Mouse (Mus musculus): ENCODE results near the gene Il34. TPM values are rescaled to one million over a fixed set of nuclear protein-coding genes. Genes with fewer than 3 reads are reported as not detected.
A peak's percentile ranks its signal among the peaks of the same experiment; 100 is the strongest.

Gene Il34
- polyA plus RNA-seq, 1 experiment, result 40.4 TPM

DNA sequence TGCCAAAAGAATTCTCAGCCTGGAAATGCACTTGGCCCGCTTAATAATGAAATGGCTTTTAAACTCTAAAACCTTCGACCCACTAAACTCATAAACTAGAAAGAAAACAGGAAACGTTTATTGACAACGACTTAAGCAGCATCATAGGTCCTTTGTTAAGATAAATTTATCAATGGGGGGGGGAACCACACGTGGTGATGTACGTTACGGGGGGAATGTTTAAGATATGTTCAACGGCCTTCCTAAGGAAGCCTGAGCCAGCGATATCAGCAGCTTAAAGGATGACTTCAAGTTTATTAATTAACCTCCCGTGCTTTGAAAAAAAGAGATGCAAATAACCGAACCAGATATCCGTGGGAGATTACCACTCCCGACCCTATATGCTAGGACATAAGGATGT lies 55.5 kb downstream of the Il34 start:
- WGBS, result 28% methylated on average over 13 of the region's 13 CpGs
- no peak for DNase-seq
- no peak for TF ChIP-seq CTCF (IDR thresholded peaks at IDR 0.05; ENCODE audit: insufficient read depth, low read length)
- TF ChIP-seq POLR2A (IDR thresholded peaks at IDR 0.05; ENCODE audit: borderline replicate concordance, extremely low read depth, low read depth, low read length), result no peak
- Histone ChIP-seq H3K4me1 (ENCODE audit: control insufficient read depth, insufficient read depth, low read length) (no peaks in the 10 kb centered on the region), H3K4me3 (replicated peaks; ENCODE audit: extremely low read depth, low read depth, low read length) (no peak overlapping the region)

DNA sequence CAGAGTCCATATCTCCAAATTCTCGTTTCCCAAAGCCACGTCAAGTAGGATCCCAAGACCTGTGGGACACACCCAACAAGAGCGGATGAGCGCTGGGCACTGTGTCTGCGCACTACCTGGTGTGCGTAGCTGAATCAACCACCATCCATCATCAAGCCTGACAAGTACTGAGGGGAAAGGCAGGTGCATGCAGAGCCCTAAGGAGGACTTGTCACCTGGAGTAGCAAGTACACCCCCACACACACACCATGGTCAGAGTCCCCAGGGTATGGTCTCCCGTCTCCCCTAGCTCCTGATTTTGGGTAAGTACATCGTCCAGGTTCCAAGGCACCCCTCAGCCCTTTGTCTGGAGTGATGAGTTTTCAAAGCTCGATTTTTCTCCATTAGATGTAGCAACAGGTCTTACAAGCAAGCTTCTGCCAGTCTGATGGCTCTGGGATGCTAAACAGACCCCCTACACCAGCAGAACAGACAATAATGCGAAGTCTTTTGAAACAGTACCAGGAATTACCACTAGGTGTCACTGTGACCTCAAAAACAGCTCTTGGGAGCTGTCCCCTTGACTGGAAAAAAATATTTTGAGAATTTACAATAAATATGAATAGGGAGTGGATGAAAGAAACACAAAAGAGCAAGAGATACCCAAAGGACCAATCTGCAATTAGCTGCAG lies 56.1 kb downstream of the Il34 start:
- no peak for DNase-seq
- WGBS, result 56% methylated on average over 10 of the region's 10 CpGs
- TF ChIP-seq POLR2A (IDR thresholded peaks at IDR 0.05; ENCODE audit: borderline replicate concordance, extremely low read depth, low read depth, low read length), result no peak
- TF ChIP-seq CTCF (IDR thresholded peaks at IDR 0.05; ENCODE audit: insufficient read depth, low read length), result 0 out of 2 replicates have a peak, but pooled peaks have one; percentile 17
- no peaks in the 10 kb centered on the region for H3K4me1 ChIP-seq (ENCODE audit: control insufficient read depth, insufficient read depth, low read length)
- H3K4me3 ChIP-seq (replicated peaks; ENCODE audit: extremely low read depth, low read depth, low read length), result no peak overlapping the region

DNA sequence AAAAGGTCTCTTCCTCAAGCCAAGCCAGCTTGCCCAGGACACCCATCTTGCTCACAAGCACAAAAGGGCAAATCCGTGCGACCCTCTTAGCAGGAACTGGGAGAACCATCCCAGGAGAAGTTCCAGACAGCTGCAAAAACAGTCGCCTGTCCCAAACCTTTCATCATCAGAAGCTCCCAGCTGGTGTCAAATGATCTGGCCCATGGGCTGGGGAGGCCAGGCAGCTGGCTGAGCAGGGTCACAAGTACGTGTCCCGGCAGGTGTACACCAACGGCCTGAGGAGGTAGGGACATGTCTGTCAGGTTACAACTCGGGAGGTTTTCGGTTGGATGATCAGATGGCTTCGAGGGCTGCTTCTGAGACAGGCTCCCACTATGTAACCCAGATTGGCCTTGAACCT lies 59.1 kb downstream of the Il34 start:
- Histone ChIP-seq H3K4me3 (replicated peaks; ENCODE audit: extremely low read depth, low read depth, low read length) (no peak overlapping the region), H3K4me1 (ENCODE audit: control insufficient read depth, insufficient read depth, low read length) (no peaks in the 10 kb centered on the region)
- WGBS, result 58% methylated on average over 9 of the region's 9 CpGs
- no peak for TF ChIP-seq CTCF (IDR thresholded peaks at IDR 0.05; ENCODE audit: insufficient read depth, low read length)
- no peak for TF ChIP-seq POLR2A (IDR thresholded peaks at IDR 0.05; ENCODE audit: borderline replicate concordance, extremely low read depth, low read depth, low read length)
- DNase-seq, result no peak

DNA sequence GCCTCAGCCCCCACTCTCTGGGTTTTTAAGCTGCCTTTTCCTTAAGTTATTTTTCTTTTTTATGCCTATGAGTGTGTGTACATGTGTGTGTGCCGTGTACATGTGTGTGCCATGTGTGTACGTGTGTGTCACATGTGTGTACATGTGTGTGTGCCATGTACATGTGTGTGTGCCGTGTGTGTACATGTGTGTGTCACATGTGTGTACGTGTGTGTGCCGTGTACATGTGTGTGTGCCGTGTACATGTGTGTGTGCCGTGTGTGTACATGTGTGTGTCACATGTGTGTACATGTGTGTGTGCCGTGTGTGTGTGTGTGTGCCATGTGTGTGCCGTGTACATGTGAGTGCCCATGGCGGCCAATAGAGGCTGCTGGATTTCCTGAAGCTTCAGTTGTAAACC lies 60.6 kb downstream of the Il34 start:
- DNase-seq, result no peak
- 92% methylated on average over 10 of the region's 10 CpGs for WGBS
- Histone ChIP-seq H3K4me3 (replicated peaks; ENCODE audit: extremely low read depth, low read depth, low read length) (no peak overlapping the region), H3K4me1 (ENCODE audit: control insufficient read depth, insufficient read depth, low read length) (no peaks in the 10 kb centered on the region)
- TF ChIP-seq CTCF (IDR thresholded peaks at IDR 0.05; ENCODE audit: insufficient read depth, low read length) (no peak), POLR2A (IDR thresholded peaks at IDR 0.05; ENCODE audit: borderline replicate concordance, extremely low read depth, low read depth, low read length) (no peak)

DNA sequence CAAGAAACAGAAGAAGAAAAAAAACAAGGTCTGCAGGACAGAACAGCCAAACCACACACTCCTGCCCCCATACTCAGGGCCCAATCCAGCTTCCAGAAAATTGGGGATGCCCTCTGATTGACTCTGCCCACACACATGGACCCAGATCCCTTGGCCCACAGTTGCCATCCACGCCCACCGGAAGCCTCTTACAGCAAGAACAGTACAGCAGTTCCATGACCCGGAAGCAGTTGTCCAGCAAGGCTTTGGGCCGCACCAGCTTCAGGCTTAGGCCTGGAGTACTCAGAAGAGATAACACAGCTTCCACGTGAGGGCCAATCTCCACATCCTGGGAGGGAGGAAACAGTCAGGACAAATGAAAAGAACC lies 63.3 kb downstream of the Il34 start:
- WGBS, result 85% methylated on average over 5 of the region's 5 CpGs
- Histone ChIP-seq H3K4me3 (replicated peaks; ENCODE audit: extremely low read depth, low read depth, low read length) (no peak overlapping the region), H3K4me1 (ENCODE audit: control insufficient read depth, insufficient read depth, low read length) (no peaks in the 10 kb centered on the region)
- no peak for DNase-seq
- TF ChIP-seq CTCF (IDR thresholded peaks at IDR 0.05; ENCODE audit: insufficient read depth, low read length), result no peak
- TF ChIP-seq POLR2A (IDR thresholded peaks at IDR 0.05; ENCODE audit: borderline replicate concordance, extremely low read depth, low read depth, low read length), result no peak

DNA sequence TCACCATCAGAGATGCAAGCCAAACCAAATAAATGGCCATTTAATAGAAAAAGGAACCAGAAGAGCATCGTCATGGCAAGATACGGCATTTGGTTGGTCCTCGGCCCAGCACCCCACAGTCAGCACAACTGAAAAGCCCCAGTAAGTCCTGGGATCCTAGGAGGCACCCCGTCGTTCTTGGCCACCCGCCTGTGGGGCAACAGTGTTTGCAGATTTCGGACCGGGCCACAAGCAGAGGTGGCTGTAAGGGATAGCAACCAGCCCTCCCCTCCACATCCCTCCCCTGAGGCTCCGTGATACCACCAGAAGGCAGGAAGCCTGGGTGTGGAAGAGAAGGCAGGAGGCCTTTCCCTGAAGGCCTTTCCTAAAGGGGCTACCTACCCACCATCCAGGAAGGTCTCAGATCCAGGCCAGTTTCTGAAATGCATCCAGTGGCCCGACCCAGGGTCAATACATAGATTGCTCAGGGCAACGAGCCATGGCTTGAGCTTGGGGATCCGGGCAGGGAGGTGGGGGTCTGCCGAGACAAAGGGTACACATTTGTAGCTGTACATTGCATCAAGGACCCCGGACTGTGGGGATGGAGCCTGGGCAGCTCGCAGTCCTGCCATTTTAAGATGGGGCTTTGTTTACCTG lies 63.8 kb downstream of the Il34 start:
- TF ChIP-seq CTCF (IDR thresholded peaks at IDR 0.05; ENCODE audit: insufficient read depth, low read length), result no peak
- TF ChIP-seq POLR2A (IDR thresholded peaks at IDR 0.05; ENCODE audit: borderline replicate concordance, extremely low read depth, low read depth, low read length), result no peak
- DNase-seq, result no peak
- H3K4me1 ChIP-seq (ENCODE audit: control insufficient read depth, insufficient read depth, low read length), result no peaks in the 10 kb centered on the region
- 77% methylated on average over 15 of the region's 15 CpGs for WGBS
- no peak overlapping the region for H3K4me3 ChIP-seq (replicated peaks; ENCODE audit: extremely low read depth, low read depth, low read length)

DNA sequence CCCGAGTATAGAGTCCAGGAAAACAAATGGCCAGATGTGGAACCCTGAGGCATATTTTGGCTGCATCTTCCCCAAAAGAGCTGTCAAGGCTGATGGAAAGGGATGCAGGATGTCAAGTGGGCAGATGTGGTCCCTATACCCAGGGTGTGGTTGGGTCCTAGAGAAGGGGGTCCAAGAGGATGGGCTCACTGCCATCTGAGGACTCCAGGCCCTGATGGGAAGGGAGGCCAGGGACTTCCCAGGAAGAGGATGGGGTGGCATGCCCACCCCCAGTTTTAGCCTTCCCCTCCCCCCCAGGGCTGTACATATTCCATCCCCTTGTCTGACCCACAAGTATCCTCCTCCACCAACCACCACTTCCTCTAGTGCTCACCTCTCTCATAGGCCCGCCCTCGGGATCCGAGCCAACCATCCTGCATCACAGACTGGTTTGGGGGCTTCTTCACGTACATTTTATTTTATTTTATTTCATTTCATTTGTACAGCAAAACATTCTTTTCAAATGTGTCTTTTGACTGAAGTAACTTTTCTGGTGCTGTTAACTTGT lies 65.0 kb downstream of the Il34 start:
- WGBS, result 76% methylated on average over 5 of the region's 5 CpGs
- H3K4me1 ChIP-seq (ENCODE audit: control insufficient read depth, insufficient read depth, low read length), result no peaks in the 10 kb centered on the region
- no peak overlapping the region for H3K4me3 ChIP-seq (replicated peaks; ENCODE audit: extremely low read depth, low read depth, low read length)
- no peak for DNase-seq
- TF ChIP-seq CTCF (IDR thresholded peaks at IDR 0.05; ENCODE audit: insufficient read depth, low read length) (no peak), POLR2A (IDR thresholded peaks at IDR 0.05; ENCODE audit: borderline replicate concordance, extremely low read depth, low read depth, low read length) (no peak)

DNA sequence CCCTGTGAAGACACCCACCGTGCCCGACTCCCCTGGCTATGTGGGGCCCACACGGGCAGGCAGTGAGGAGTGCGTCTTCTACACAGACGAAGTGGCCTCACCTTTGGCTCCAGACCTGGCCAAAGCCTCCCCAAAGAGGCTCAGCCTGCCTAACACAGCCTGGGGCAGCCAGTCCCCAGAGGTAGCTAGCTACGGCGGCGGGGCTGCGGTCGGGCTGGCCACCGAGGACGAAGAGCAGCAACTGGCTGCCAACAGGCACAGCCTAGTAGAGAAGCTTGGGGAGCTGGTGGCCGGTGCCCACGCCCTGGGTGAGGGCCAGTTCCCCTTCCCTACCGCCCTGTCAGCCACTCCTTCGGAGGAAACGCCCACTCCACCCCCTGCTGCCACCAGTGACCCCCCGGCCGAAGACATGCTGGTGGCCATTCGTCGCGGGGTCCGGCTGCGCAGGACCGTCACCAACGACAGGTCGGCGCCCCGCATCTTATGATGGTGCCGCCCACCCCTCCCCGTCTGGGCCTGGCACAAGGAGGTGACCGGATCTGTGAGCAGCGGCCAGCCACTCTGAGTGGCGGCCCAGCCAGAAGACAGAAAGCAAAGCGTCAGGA lies 67.0 kb downstream of the Il34 start:
- Histone ChIP-seq H3K4me1 (ENCODE audit: control insufficient read depth, insufficient read depth, low read length) (no peaks in the 10 kb centered on the region), H3K4me3 (replicated peaks; ENCODE audit: extremely low read depth, low read depth, low read length) (no peak overlapping the region)
- WGBS, result 89% methylated on average over 35 of the region's 35 CpGs
- TF ChIP-seq CTCF (IDR thresholded peaks at IDR 0.05; ENCODE audit: insufficient read depth, low read length) (no peak), POLR2A (IDR thresholded peaks at IDR 0.05; ENCODE audit: borderline replicate concordance, extremely low read depth, low read depth, low read length) (no peak)
- no peak for DNase-seq

DNA sequence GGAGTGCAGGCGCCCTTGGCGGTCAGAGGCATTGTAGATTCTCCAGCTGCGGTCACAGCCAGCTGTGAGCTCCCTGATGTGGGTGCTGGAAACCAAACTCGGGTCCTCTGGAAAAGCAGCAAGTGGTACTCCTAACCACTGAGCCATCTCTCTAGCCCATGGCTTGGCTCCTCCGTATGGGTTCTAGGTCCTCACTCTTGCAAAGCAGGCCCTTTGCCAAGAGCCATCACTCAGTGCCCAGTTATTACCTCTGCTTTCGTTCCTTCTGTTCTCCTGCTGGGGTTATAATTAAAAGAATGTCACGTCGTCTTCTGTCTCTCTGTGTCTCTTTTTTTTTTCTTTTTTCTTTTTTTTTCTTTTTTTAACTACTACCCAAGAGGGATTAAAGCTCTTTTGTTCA lies 72.7 kb downstream of the Il34 start:
- no peak for TF ChIP-seq CTCF (IDR thresholded peaks at IDR 0.05; ENCODE audit: insufficient read depth, low read length)
- no peak for TF ChIP-seq POLR2A (IDR thresholded peaks at IDR 0.05; ENCODE audit: borderline replicate concordance, extremely low read depth, low read depth, low read length)
- DNase-seq, result no peak
- 84% methylated on average over 8 of the region's 8 CpGs for WGBS
- H3K4me3 ChIP-seq (replicated peaks; ENCODE audit: extremely low read depth, low read depth, low read length), result no peak overlapping the region
- no peaks in the 10 kb centered on the region for H3K4me1 ChIP-seq (ENCODE audit: control insufficient read depth, insufficient read depth, low read length)

Measured in lung, adult 2 months (tissue).